Mouse (Mus musculus) hindlimb bud, embryonic 11.5 days (tissue): ENCODE results near the gene Ltbp3.

ENCODE experiments used
- DNase-seq: peaks from one replicate; pipeline ENCODE4 v3.0.0-alpha.2; 2012; ENCODE audit warnings: low read depth, low spot score; ENCODE audit errors: extremely low spot score

The Ltbp3 gene

GRCm38 (mm10) chr19:5750951-5751350 is 10.2 kb downstream of the Ltbp3 start:
- DNase-seq: no peak

GRCm38 (mm10) chr19:5751742-5752141 is 11.0 kb downstream of the Ltbp3 start:
- no peak for DNase-seq

GRCm38 (mm10) chr19:5756321-5756985 is 15.7 kb downstream of the Ltbp3 start:
- DNase-seq: no peak

DNA sequence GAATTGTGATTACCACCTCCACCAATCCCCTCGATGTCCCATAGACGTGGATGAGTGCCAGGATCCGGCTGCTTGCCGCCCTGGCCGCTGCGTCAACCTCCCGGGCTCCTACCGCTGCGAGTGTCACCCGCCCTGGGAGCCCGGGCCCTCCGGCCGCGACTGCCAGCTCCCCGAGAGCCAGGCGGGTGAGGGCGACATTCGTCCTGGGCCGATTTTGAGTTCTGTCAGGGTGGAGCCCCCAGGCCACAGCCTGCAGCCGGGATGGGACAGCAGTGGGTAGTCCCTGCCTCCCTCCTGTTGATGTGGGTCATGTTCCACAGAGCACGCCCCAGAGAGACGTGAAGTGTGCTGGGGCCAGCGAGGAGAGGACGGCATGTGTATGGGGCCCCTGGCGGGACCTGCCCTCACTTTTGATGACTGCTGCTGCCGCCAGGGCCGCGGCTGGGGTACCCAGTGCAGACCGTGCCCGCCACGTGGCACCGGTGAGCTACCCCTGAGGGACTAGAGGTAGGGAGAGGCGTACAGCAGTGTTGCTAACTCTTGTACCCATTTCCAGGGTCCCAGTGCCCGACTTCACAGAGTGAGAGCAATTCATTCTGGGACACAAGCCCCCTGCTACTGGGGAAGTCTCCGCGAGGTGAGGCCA is 16.4 kb downstream of the Ltbp3 start:
- DNase-seq: no peak

- DNase-seq: no peak
These were observed 18.2 kb downstream of the Ltbp3 start for GRCm38 (mm10) chr19:5758878-5759403.

DNA sequence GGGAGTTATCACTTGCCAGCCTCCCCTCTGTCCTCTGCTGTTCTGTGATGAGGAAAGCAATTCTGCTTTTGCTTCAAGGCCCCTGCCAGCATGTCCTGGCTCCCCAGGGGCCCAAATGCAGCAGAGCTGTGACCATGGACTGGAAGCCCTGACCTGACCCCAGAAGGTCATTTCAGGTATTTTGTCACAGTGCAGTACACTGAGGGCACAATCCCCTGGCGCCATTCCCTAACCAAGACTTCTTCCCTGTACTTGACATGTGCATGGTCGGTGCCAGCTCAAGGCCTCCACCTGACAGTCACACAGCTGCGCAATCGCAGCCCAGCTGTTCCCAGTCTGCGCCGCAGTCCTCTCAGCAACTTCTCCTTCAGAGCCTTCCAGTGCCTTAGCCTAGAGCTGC is 22.5 kb downstream of the Ltbp3 start:
- no peak for DNase-seq

DNA sequence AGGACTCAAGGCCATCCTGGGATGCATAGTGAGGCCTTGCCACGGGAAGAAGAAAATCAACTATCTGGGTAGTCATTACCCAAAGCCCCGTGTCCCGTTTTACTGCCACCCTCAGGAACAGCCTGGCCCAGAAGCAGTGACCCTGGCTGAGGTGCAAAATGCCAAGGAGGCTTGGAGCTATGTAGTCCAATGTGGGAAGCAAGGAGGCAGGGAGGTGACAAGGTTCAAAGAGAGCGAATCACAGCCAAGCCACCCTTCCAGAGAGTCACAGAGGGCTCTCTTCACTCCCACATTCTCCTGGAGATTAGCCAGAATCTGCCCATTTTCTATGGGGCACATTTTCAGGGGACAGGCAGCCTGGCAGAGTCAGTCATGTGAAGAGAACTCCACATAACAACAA is 26.6 kb downstream of the Ltbp3 start:
- no peak for DNase-seq

GRCm38 (mm10) chr19:5770311-5770710 is 29.6 kb downstream of the Ltbp3 start:
- no peak for DNase-seq

DNA sequence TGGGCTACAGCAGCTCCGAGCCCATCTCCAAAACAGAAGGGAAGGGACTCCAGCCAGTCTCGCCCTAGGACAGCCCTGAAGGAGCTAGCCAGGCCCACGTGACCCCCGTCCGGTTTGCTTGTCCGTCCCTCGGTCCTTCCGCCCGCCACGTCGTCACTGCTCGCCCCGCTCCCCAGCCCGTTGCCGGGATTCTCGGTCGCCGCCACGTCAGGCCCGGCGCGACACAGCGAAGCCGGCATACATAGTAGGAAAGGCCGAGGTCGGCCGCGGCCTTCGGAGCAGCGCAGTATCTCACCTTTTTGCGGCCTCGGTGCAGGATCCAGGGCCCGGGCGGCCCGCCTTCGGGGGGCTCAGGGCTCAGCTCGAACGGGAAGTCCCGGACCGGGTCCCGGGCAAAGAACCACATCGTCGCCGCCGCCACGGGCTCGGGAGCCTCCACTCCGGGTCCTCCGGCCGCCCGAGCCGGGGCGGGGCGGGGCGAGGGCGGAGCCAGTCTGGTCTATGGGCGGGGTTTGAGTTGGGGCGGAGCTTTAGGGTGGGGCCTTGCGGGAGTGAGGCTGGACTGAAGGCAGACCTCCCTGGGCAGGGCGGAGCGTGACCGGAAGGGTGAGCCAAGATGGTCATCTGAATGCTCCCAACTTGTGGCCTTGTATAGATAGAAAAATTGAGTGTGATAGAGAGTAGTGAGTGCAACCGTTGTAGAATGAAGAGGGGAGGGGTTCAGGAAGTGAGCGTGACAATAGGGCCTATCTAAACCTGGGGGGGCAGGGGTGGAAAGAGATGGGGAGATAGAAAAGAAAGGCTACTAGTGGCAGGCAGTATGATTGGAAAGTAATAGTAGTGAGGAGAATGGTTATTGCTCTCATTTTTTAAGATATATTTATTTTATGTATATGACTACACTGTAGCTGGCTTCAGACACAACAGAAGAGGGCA is 30.5 kb downstream of the Ltbp3 start, which contains the start of gene Scyl1:
Scyl1 (minus strand) TSS at position 495 of the 936 bp plus-strand sequence.
- DNase-seq: no peak

DNA sequence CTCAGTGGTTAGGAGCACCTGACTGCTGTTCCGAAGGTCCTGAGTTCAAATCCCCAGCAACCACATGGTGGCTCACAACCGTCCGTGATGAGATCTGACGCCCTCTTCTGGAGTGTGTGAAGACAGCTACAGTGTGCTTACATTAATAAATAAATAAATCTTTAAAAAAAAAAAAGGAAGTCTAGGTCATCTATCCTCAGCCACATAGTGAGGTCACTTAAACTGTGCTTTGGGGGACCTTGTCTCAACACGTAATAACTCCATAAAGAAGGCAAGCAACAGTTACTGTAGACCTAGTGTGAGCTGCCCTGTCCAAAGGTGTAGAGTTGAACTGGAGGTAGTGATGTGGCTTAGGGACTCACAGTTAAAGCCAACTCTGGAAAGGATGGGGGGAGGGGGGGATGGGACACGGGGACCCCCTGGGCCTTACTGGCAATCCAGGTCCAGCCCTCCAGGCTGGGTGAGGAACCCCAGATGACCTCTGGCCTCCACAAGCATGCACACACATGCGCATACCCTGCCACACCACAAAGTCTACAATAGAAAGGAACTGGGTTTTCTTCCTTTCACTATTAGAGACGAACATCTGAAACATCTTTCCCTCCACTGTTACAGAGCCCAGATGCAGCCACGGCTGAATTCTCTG is 36.8 kb downstream of the Ltbp3 start:
- no peak for DNase-seq

DNA sequence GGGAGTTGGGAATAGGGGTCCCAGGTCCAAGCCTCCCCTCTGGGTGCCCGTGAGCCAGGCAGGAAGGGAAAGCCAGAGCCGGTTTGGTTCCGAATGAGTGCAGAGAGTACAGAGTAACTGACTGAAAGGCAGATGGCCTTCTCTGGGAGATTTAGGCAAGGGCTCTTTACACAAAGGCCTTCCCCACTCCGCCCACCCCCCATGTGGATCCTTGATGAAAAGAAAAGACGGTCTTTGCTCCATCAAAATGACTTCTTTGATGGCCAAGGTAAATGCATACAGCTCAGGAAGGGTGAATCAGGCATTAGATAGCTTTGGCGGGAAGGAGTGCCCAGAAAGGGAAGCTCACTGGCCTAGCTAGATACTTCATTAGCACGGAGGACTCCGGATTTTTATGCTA is 37.6 kb downstream of the Ltbp3 start:
- DNase-seq: no peak

GRCm38 (mm10) chr19:5780203-5780602 is 39.5 kb downstream of the Ltbp3 start:
- no peak for DNase-seq

GRCm38 (mm10) chr19:5781532-5781931 is 40.8 kb downstream of the Ltbp3 start:
- DNase-seq: no peak

DNA sequence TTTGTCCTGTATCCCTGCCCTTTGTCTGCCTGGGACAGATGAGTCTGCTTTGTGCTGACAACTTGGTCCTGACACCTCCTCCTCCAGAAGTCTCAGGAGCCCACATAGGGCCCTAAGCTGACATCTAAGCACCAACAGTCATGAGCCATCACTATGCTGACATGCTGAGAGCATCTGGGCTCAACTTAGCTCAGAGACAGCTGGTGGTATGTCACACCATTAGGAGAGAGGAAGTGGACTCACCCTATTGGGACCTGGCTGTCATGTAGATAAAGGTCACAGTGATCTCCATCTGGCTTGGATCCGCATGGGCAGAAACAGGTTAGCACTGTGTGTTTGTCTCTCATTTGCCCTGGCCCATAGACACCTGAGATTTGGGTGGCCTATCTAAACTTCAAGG is 41.4 kb downstream of the Ltbp3 start:
- no peak for DNase-seq

- DNase-seq: no peak
These were observed 44.4 kb downstream of the Ltbp3 start for GRCm38 (mm10) chr19:5784958-5785577.

DNA sequence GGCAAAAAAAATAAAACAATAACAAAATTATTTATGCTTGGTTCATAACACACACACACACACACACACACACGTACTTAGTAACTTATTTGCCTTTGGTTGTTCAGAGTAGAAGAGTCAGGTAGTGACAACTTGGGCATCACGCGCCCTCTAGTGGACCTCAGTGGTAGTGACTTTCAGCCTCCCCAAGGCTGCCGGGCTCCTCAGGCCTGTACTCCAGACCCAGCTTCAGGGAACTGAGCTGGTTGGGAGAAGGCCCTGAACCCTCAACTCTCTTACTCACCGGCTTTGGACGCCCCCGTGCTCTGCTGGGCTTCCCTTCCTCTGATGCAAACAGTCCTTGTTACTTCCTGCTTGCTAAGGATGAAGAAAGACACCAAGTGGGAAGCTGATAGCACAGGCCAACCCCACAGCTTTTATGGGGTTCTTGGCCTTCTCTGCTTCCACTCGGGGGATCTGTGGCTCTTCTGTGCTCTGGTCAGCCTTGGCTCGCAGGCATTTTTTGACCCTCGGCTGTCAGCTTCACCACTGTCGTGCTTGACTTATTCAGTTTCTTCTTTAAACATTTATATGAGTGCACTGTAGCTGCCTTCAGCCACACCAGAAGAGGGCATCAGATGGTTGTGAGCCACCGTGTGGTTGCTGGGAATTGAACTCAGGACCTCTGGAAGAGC is 45.9 kb downstream of the Ltbp3 start:
- DNase-seq: no peak

DNA sequence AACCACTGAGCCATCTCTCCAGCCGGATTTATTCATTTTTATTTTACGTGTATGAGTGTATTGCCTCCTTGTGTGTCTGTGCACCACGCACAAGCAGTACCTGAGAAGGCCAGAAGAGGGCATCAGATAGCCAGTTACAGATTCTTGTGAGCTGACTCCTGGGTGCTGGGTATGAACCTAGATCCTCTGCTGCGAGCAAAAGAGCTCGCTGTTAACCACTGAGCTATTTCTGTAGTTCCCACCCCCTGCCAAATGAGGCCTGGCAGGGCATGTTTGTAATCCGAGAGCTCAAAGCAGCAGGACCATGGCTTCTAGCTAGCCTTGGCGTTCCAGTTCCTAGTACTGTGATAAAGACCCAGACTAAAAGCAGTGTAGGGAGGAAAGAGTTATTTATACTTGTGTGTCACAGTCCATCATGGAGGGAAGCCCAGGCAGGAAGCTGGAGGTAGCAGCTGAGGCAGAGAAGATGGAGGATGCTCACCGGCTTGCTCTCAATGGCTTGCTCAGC is 46.5 kb downstream of the Ltbp3 start:
- no peak for DNase-seq

- DNase-seq: no peak
These were observed 47.2 kb downstream of the Ltbp3 start for GRCm38 (mm10) chr19:5787920-5788319.

GRCm38 (mm10) chr19:5788620-5789019 is 47.9 kb downstream of the Ltbp3 start:
- no peak for DNase-seq

DNA sequence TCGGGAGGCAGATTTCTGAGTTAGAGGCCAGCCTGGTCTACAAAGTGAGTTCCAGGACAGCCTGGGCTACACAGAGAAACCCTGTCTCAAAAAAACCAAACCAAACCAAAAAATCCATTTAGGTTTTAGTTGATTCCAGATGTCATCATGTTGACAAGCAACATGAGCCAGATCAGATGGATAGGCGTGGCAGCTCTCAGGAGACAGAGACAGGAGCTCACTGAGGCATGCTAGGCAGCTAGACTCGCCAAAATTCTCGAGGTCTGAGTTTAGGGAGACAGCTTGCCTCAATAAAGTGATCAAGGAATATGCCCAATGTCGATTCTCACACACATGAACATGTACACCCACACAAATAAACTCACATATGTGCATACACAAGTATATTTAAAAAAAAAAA is 48.4 kb downstream of the Ltbp3 start:
- no peak for DNase-seq
